9 mouse cellular contexts compared by ENCODE assay signal in the genomic region with DNA sequence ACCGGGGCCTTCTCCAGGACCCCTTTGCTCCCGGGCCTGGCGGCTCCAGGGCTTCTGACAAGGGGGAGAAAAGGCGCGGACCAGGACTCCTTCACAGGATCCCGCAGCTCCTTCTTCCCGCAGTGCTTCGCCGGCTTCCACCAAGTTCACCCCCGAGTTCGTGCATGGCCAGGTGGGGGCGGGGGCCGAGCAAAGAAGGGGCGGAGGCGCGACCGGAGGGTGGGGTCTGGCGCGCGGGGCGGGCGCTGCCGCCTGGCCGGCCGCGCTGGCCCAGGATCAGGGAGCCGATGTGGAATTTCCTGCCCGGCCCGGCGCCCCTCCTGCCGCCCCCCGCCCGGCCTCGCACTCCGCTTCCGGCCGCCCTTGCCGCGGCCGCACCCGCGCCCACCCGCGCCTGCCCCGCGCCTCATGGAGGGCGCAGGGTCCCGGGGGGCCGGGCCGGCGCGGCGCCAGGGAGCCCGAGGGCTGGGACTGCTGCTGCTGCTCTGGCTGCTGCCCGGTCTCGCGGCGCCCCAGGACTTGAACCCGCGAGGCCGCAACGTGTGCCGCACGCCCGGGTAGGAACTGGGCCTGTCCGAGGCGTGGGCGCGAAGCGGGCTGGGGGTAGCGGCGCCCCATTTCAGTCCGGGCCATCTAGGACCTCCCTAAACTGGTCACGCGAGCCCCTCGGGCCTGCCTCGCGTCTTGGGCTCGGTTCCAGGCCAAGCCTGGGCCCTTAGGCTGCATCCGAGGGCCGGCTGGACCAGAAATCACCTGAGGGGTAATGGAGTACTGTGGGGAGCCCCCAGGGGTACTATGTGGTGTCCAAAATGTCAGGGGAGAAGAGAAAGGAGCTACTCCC. TPM values are rescaled to one million over a fixed set of nuclear protein-coding genes. Genes with fewer than 3 reads are reported as not detected.
DNase-seq lines count a peak whose midpoint lies in the region; ATAC-seq lines count a peak whose summit lies in the region.
"Had no signal": no experiment of that assay in that cellular context is flagged by ENCODE, and none has a peak within 500 bp of the region (broad histone marks: within the 10 kb centered on the region; RNA-seq: fewer than 3 reads in every experiment).

A gene (plus strand): TSS at position 312 of the 841 bp plus-strand sequence.

- peaks cover 96% of the 10 kb centered on the region for H3K27me3 ChIP-seq in megakaryocyte, embryonic 14.5 days (replicated peaks)
- H3K27me3 ChIP-seq in forebrain, embryonic 13.5 days, result peaks cover 70% of the 10 kb centered on the region

- peak; percentile 70 to 71 for DNase-seq in heart, postnatal 36 days
- DNase-seq in liver, result peak; percentile 52
- peak; percentile 73 for DNase-seq in neural tube, embryonic 10.5 days (ENCODE audit: extremely low spot score, low spot score)
- no peak for DNase-seq in frontal cortex, postnatal 36 days (ENCODE audit: low spot score in 2 of 2)
- no peak for DNase-seq in thymus, postnatal 0 days (ENCODE audit: low spot score)

- H3K4me1 ChIP-seq in megakaryocyte, embryonic 14.5 days, result peaks cover 20% of the 10 kb centered on the region
- H3K4me1 ChIP-seq in forebrain, embryonic 13.5 days, result peaks cover 23% of the 10 kb centered on the region

- intact Hi-C loops in heart, postnatal 36 days (cut with DNase I), result no loop called here

- peaks cover 7% of the 10 kb centered on the region for H3K36me3 ChIP-seq in megakaryocyte, embryonic 14.5 days (replicated peaks; ENCODE audit: low read length)
- peaks cover 14% of the 10 kb centered on the region for H3K36me3 ChIP-seq in forebrain, embryonic 13.5 days (ENCODE audit: poor library complexity, severe bottlenecking)

- WGBS in forebrain, embryonic 13.5 days, result under 1% methylated on average over 54 of the region's 81 CpGs

- H3K9me3 ChIP-seq in megakaryocyte, embryonic 14.5 days, result no peaks in the 10 kb centered on the region
- no peaks in the 10 kb centered on the region for H3K9me3 ChIP-seq in forebrain, embryonic 13.5 days (replicated peaks)

- peak within 1 kb of the TSS; percentile 82 for H3K4me2 ChIP-seq in forebrain, embryonic 13.5 days

- peak within 1 kb of the TSS; percentile 56 for H3K4me3 ChIP-seq in megakaryocyte, embryonic 14.5 days (replicated peaks)
- peak within 1 kb of the TSS; percentile 50 for H3K4me3 ChIP-seq in forebrain, embryonic 13.5 days

- H3K9ac ChIP-seq in forebrain, embryonic 13.5 days, result peak within 1 kb of the TSS; percentile 71

- no peak within 1 kb of the TSS for H3K27ac ChIP-seq in forebrain, embryonic 13.5 days

- no peak for ATAC-seq in megakaryocyte, adult 5-6 weeks (ENCODE audit: poor library complexity, severe bottlenecking)
- peak; percentile 50; the same call in 1 of the 2 replicates for ATAC-seq in forebrain, embryonic 13.5 days

RNA-seq across cellular contexts. Expression of the gene that starts here (rescaled TPM):
- 0.79 and 1.7 TPM in 2 replicates for polyA plus RNA-seq in megakaryocyte, embryonic 14.5 days (2012; ENCODE audit: insufficient read depth, low replicate concordance)
- total RNA-seq in megakaryocyte, adult 5-6 weeks (2015), result 0.07 TPM in 1 of 2 replicates, not detected in the other
- total RNA-seq in megakaryocyte, adult 5-6 weeks (2017), result not detected in 2 replicates
- polyA plus RNA-seq in forebrain, embryonic 13.5 days (2015; fragmentation: Nextera tagmentation; extraction: Ambion mirVana), result 0.76 and 1.1 TPM in 2 replicates
- 1 to 10 TPM; 4.5 to 4.9 TPM for total RNA-seq in heart, postnatal 36 days (2021)
- 3.6 and 4.3 TPM in 2 replicates for polyA plus RNA-seq in thymus, postnatal 0 days (2015; fragmentation: Nextera tagmentation; extraction: Ambion mirVana)
- total RNA-seq: CH12.LX had no signal

Comparison
In these comparisons a context has a peak if more than half of its experiments do, and no peak if none do; other contexts are left out.
1. RNA of the gene that starts here (total RNA-seq): 4.5 to 4.9 TPM in heart, postnatal 36 days; 0.07 TPM in megakaryocyte, adult 5-6 weeks; every median in the first group is over 4 times any median in the second.
2. DNase-seq: peak in heart, postnatal 36 days (2 of 2), liver (single experiment) and neural tube, embryonic 10.5 days (single experiment); none in frontal cortex, postnatal 36 days (0 of 2) and thymus, postnatal 0 days (single experiment).